Mouse (Mus musculus) CH12.LX (cell line): Measurements from ENCODE around the gene Kif23. TPM values are rescaled to one million over a fixed set of nuclear protein-coding genes. Genes with fewer than 3 reads are reported as not detected.

Experiments
- DNase-seq: peaks from one replicate; pipeline ENCODE4 v3.0.0-alpha.2; 2013; ENCODE audit errors: extremely low read depth
- H3K27ac ChIP-seq: 2 replicates; pipeline ENCODE4 v1.5.1; 2012; ENCODE audit warnings: low read depth, mild to moderate bottlenecking, control low read depth, moderate library complexity; ENCODE audit not compliant: insufficient read depth
- H3K27me3 ChIP-seq: replicated peaks from 2 replicates; pipeline ENCODE3; 2012; ENCODE audit warnings: inconsistent platforms
- H3K36me3 ChIP-seq, 2 experiments: replicated peaks in 1 of 2; 2 replicates each; pipeline versions ENCODE3 to v1.6.1; 2012; ENCODE audit warnings: inconsistent platforms in 1 of 2, low read length in 1 of 2, mild to moderate bottlenecking in 1 of 2, mixed read lengths in 1 of 2, moderate library complexity in 1 of 2; ENCODE audit not compliant: control insufficient read depth in 1 of 2, insufficient read depth in 1 of 2
- H3K4me1 ChIP-seq, 2 experiments: 2 replicates each; pipeline ENCODE4 v1.6.1; 2012; ENCODE audit warnings: inconsistent platforms in 1 of 2, moderate library complexity in 1 of 2; ENCODE audit not compliant: insufficient read depth in 2 of 2, control insufficient read depth in 1 of 2
- H3K4me2 ChIP-seq: 2 replicates; pipeline ENCODE4 v1.6.1; 2012; ENCODE audit warnings: low read depth, mild to moderate bottlenecking, control low read depth; ENCODE audit not compliant: poor library complexity, insufficient read depth, severe bottlenecking
- H3K4me3 ChIP-seq, 3 experiments: fragments of 150-350 bp in 1 of 3; sonication (generic) in 1 of 3; replicated peaks in 1 of 3; 2 replicates each; pipeline versions ENCODE3 to v1.5.1; 2011 to 2012; ENCODE audit warnings: low read depth in 2 of 3, low read length in 2 of 3, mild to moderate bottlenecking in 2 of 3, moderate library complexity in 2 of 3, control low read depth in 1 of 3, improper control_type of control experiment in 1 of 3, inconsistent platforms in 1 of 3, mixed read lengths in 1 of 3; ENCODE audit not compliant: poor library complexity in 1 of 3
- H3K79me2 ChIP-seq: replicated peaks from 2 replicates; pipeline ENCODE4 v1.6.1; 2012; ENCODE audit warnings: mild to moderate bottlenecking, moderate library complexity; ENCODE audit not compliant: control insufficient read depth, poor library complexity, insufficient read depth, severe bottlenecking; ENCODE audit errors: extremely low read depth
- H3K9ac ChIP-seq: 2 replicates; pipeline ENCODE4 v1.6.1; 2012; ENCODE audit warnings: low read depth, mild to moderate bottlenecking, control low read depth, moderate library complexity; ENCODE audit not compliant: insufficient read depth
- H3K9me3 ChIP-seq: replicated peaks from 2 replicates; pipeline ENCODE3; 2012; ENCODE audit warnings: low read length, inconsistent platforms, mixed read lengths
- BHLHE40 ChIP-seq: IDR thresholded peaks from 2 replicates; pipeline ENCODE4 v1.6.1; 2011; ENCODE audit warnings: mild to moderate bottlenecking, low read depth, low read length, improper control_type of control experiment
- CHD2 ChIP-seq: IDR thresholded peaks from 2 replicates; pipeline ENCODE4 v1.6.1; 2011; ENCODE audit warnings: low read length, improper control_type of control experiment
- CTCF ChIP-seq, 2 experiments: IDR thresholded peaks in 1 of 2; conservative IDR thresholded peaks in 1 of 2; 2 replicates each; pipeline ENCODE4 v1.5.1; 2011 to 2012; ENCODE audit warnings: low read depth in 2 of 2, low read length in 2 of 2, improper control_type of control experiment in 1 of 2, inconsistent platforms in 1 of 2, mild to moderate bottlenecking in 1 of 2, moderate library complexity in 1 of 2
- E2F4 ChIP-seq: IDR thresholded peaks from 2 replicates; pipeline ENCODE4 v1.6.1; 2011; ENCODE audit warnings: low read depth, low read length, improper control_type of control experiment; ENCODE audit not compliant: insufficient replicate concordance
- ELF1 ChIP-seq: IDR thresholded peaks from 2 replicates; pipeline ENCODE4 v1.6.1; 2014; ENCODE audit warnings: low read depth, mild to moderate bottlenecking, inconsistent platforms, low read length, improper control_type of control experiment
- EP300 ChIP-seq: IDR thresholded peaks from 2 replicates; pipeline ENCODE4 v1.6.1; 2011; ENCODE audit warnings: low read length, improper control_type of control experiment
- ETS1 ChIP-seq: conservative IDR thresholded peaks from 2 replicates; pipeline ENCODE4 v1.6.1; 2012; ENCODE audit warnings: low read depth, mild to moderate bottlenecking, inconsistent platforms, low read length, improper control_type of control experiment, moderate library complexity
- GABPA ChIP-seq: IDR thresholded peaks from 2 replicates; pipeline ENCODE4 v1.6.1; 2012; ENCODE audit warnings: low read depth, low read length, improper control_type of control experiment, inconsistent platforms; ENCODE audit not compliant: insufficient replicate concordance
- JUN ChIP-seq: IDR thresholded peaks from 2 replicates; pipeline ENCODE4 v1.6.1; 2011; ENCODE audit warnings: low read depth, mild to moderate bottlenecking, low read length, improper control_type of control experiment, moderate library complexity; ENCODE audit not compliant: insufficient read depth
- JUND ChIP-seq: conservative IDR thresholded peaks from 2 replicates; pipeline ENCODE4 v1.6.1; 2011; ENCODE audit warnings: low read depth, low read length, improper control_type of control experiment
- KAT2A ChIP-seq: IDR thresholded peaks from 2 replicates; pipeline ENCODE4 v1.6.1; 2012; ENCODE audit warnings: low read length, improper control_type of control experiment, inconsistent platforms; ENCODE audit not compliant: insufficient replicate concordance
- MAX ChIP-seq: IDR thresholded peaks from 2 replicates; pipeline ENCODE4 v1.6.1; 2011; ENCODE audit warnings: low read length, improper control_type of control experiment
- MAZ ChIP-seq: IDR thresholded peaks from 2 replicates; pipeline ENCODE4 v1.6.1; 2012; ENCODE audit warnings: low read depth, mild to moderate bottlenecking, inconsistent platforms, low read length, improper control_type of control experiment, moderate library complexity
- MXI1 ChIP-seq: IDR thresholded peaks from 2 replicates; pipeline ENCODE4 v1.6.1; 2011; ENCODE audit warnings: mild to moderate bottlenecking, low read depth, low read length, improper control_type of control experiment
- MYC ChIP-seq: IDR thresholded peaks from 2 replicates; pipeline ENCODE4 v1.6.1; 2011; ENCODE audit warnings: low read depth, mild to moderate bottlenecking, improper control_type of control experiment, low read length
- NELFE ChIP-seq: IDR thresholded peaks from 2 replicates; pipeline ENCODE4 v1.6.1; 2011; ENCODE audit warnings: low read depth, low read length, improper control_type of control experiment
- NRF1 ChIP-seq: IDR thresholded peaks from 2 replicates; pipeline ENCODE4 v1.6.1; 2014; ENCODE audit warnings: low read depth, mild to moderate bottlenecking, inconsistent platforms, low read length, improper control_type of control experiment, moderate library complexity
- PAX5 ChIP-seq: IDR thresholded peaks from 2 replicates; pipeline ENCODE4 v1.6.1; 2012; ENCODE audit warnings: low read length, inconsistent platforms, mixed read lengths
- POLR2A ChIP-seq: IDR thresholded peaks from 2 replicates; pipeline ENCODE4 v1.6.1; 2011; ENCODE audit warnings: low read depth, mild to moderate bottlenecking, improper control_type of control experiment, low read length
- SIN3A ChIP-seq: IDR thresholded peaks from 2 replicates; pipeline ENCODE4 v1.6.1; 2012; ENCODE audit warnings: low read length, improper control_type of control experiment, inconsistent platforms
- SMC3 ChIP-seq: IDR thresholded peaks from 2 replicates; pipeline ENCODE4 v1.6.1; 2011; ENCODE audit warnings: low read depth, low read length, improper control_type of control experiment
- TBP ChIP-seq: conservative IDR thresholded peaks from 2 replicates; pipeline ENCODE4 v1.6.1; 2011; ENCODE audit warnings: low read depth, low read length, improper control_type of control experiment
- TCF12 ChIP-seq: IDR thresholded peaks from 2 replicates; pipeline ENCODE4 v1.6.1; 2014; ENCODE audit warnings: low read depth, mild to moderate bottlenecking, inconsistent platforms, low read length, improper control_type of control experiment
- USF1 ChIP-seq: IDR thresholded peaks from 2 replicates; pipeline ENCODE4 v1.6.1; 2014; ENCODE audit warnings: low read depth, mild to moderate bottlenecking, inconsistent platforms, low read length, improper control_type of control experiment
- USF2 ChIP-seq: conservative IDR thresholded peaks from 2 replicates; pipeline ENCODE4 v1.6.1; 2011; ENCODE audit warnings: low read depth, low read length, improper control_type of control experiment
- ZC3H11A ChIP-seq: IDR thresholded peaks from 2 replicates; pipeline ENCODE4 v1.6.1; 2012; ENCODE audit warnings: low read depth, mild to moderate bottlenecking, inconsistent platforms, low read length, improper control_type of control experiment
- ZKSCAN1 ChIP-seq: IDR thresholded peaks from 2 replicates; pipeline ENCODE4 v1.6.1; 2012; ENCODE audit warnings: low read depth, inconsistent platforms, low read length, improper control_type of control experiment, borderline replicate concordance
- dilution Hi-C: fragments of 300-500 bp; cut with MboI; formaldehyde crosslinking; loops from 2 replicates; pipeline ENCODE4 v1.14.3; 2020; ENCODE audit warnings: low sequenced_read_pairs; ENCODE audit not compliant: extremely low pct_unique_long_range_greater_than_20kb, extremely low pct_ligation_motif_present
- in situ Hi-C: fragments of 300-500 bp; cut with MboI; formaldehyde crosslinking; loops from 3 replicates; pipeline ENCODE4 v1.14.3; 2019; ENCODE audit warnings: low sequenced_read_pairs, low pct_ligation_motif_present, low pct_unique_long_range_greater_than_20kb, mixed read lengths
- polyA plus RNA-seq: library from polyadenylated mRNA; unstranded; fragments of >175 nt; gene quantifications from 2 replicates; pipeline ENCODE4 v1.2.1, GENCODE M21; 2012; ENCODE audit warnings: low read depth; ENCODE audit not compliant: insufficient read length
- total RNA-seq, 2 experiments: library from RNA; depleted of rRNA; stranded (reverse); fragments of 300-350 nt in 1 of 2; fragments of >200 nt in 1 of 2; gene quantifications; 2 replicates each; pipeline ENCODE4 v1.2.3; 2012 to 2014

Kif23 gene
- total and polyA plus RNA-seq, 3 experiments = 50.6 to 133 (median 96.2) TPM

- H3K27ac ChIP-seq = no peak overlapping the region
- peaks cover 0 to 20% of the 10 kb centered on the region in 2 experiments; a peak in 2 of 4 replicates for H3K4me1 ChIP-seq
- no peaks in the 10 kb centered on the region; the same call in 1 of the 2 replicates for H3K79me2 ChIP-seq
- DNase-seq = peak; percentile 43
- in situ Hi-C loops (no loop called here), dilution Hi-C loops (no loop called here)
- H3K9ac ChIP-seq = no peak overlapping the region
- H3K4me2 ChIP-seq = no peak overlapping the region
- H3K9me3 ChIP-seq = no peaks in the 10 kb centered on the region
- H3K27me3 ChIP-seq = no peaks in the 10 kb centered on the region
- TF ChIP-seq ETS1 (no peak), NRF1 (no peak), SIN3A (no peak), ELF1 (no peak), ZKSCAN1 (no peak), KAT2A (no peak), TCF12 (no peak), POLR2A (no peak), USF2 (no peak), MYC (no peak), BHLHE40 (no peak), MAX (no peak), E2F4 (no peak), JUN (no peak), SMC3 (no peak), USF1 (no peak), GABPA (no peak), MXI1 (no peak)
- peaks cover 54 to 81% of the 10 kb centered on the region in 2 experiments for H3K36me3 ChIP-seq
- no peak overlapping the region for H3K4me3 ChIP-seq
Observed at GRCm38 (mm10) chr9:61919464-61919863, 27.1 kb downstream of the Kif23 start.

GRCm38 (mm10) chr9:61917436-61917835 is 29.1 kb downstream of the Kif23 start:
- peaks cover 10% of the 10 kb centered on the region for H3K79me2 ChIP-seq
- H3K9me3 ChIP-seq = no peaks in the 10 kb centered on the region
- H3K27me3 ChIP-seq = no peaks in the 10 kb centered on the region
- dilution Hi-C loops = no loop called here
- H3K27ac ChIP-seq = no peak overlapping the region
- no peak overlapping the region for H3K4me2 ChIP-seq
- H3K9ac ChIP-seq = no peak overlapping the region
- H3K4me1 ChIP-seq = peaks cover under 1 to 27% of the 10 kb centered on the region in 2 experiments; a peak in 2 of 4 replicates
- peaks cover 52 to 78% of the 10 kb centered on the region in 2 experiments for H3K36me3 ChIP-seq
- no peak overlapping the region for H3K4me3 ChIP-seq
- in situ Hi-C loops = no loop called here
- TF ChIP-seq NELFE (no peak), PAX5 (no peak), BHLHE40 (no peak), E2F4 (no peak), JUN (no peak), CHD2 (no peak), POLR2A (no peak), MAX (no peak), ETS1 (no peak), USF1 (no peak), MXI1 (no peak), TBP (no peak), EP300 (no peak), TCF12 (no peak), JUND (no peak), KAT2A (no peak), CTCF (conservative IDR thresholded peaks at IDR 0.05 in 1 of 2, IDR thresholded peaks at IDR 0.05 in 1 of 2; ENCODE audit: low read depth in 2 of 2, low read length in 2 of 2) (no peak), ZC3H11A (no peak), MAZ (no peak), SIN3A (no peak)
- DNase-seq = no peak
